Mouse (Mus musculus): ENCODE measurements around the gene Itih4.
A peak's percentile ranks its signal among the peaks of the same experiment; 100 is the strongest.

DNA sequence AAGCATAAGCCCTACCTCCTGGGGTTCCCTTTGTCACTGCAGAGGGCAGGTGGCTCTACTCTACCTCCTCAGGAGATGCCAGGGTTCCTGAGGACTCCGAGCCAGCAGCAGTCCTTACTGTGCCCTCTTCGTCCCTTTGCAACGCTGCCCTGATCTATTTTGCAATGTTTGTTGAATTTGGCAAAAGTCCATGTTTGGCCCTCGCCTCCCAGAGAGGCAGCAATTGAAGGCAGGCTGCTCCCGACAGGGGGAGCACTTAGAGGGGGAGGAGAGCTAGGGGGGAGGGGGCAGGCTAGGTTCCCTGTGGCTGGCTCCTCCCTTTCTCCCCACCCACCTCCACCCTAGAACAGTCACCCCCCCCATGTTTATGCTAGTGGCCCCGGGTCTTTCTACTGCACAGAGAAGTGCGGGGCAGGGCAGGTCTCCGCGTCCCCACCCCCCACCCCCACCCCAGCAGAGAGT, 2.0 kb downstream of the Itih4 start:
- TF ChIP-seq CTCF (IDR thresholded peaks at IDR 0.05; ENCODE audit: low read depth, low read length) (peak; percentile 53), POLR2A (IDR thresholded peaks at IDR 0.05; ENCODE audit: insufficient read depth, low read length) (no peak)
